Comparison of ENCODE assay signal across 32 mouse cellular contexts in the genomic region with DNA sequence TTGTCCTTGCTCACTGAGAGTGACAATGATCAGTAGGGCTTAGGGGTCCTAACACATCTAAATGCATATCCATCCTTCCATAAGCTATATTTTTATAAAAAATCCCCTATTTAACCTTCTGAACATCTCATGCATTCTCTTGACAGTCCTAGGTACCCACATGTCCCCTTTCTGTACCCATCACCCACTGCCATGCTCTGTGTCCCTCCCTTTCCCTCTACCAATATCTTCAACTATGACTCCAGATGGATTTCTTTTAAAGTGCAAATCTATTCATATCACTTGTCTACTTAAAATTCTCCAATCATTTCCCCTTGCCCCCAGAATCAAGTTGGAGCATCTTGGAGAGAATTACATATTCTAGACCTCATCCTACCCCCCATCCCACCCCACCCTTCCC.
"Had no signal": no experiment of that assay in that cellular context is flagged by ENCODE, and none has a peak within 500 bp of the region (broad histone marks: within the 10 kb centered on the region; RNA-seq: fewer than 3 reads in every experiment).

No protein-coding gene starts in this region.

- H3K4me3 ChIP-seq: heart, embryonic 15.5 days; hindbrain, embryonic 10.5 days; hindbrain, embryonic 12.5 days; hindbrain, embryonic 13.5 days; hindbrain, embryonic 15.5 days; intestine, embryonic 15.5 days; kidney, embryonic 15.5 days; layer of hippocampus, adult 2 months; left cerebral cortex, adult 2 months had no signal

- H3K4me2 ChIP-seq: heart, embryonic 15.5 days; hindbrain, embryonic 12.5 days; hindbrain, embryonic 13.5 days; hindbrain, embryonic 14.5 days; hindbrain, embryonic 15.5 days; intestine, embryonic 15.5 days; kidney, embryonic 15.5 days had no signal

- H3K4me1 ChIP-seq: heart, embryonic 15.5 days; hindbrain, embryonic 10.5 days; hindbrain, embryonic 12.5 days; hindbrain, embryonic 13.5 days; intestine, embryonic 15.5 days; kidney, embryonic 15.5 days had no signal

- H3K9ac ChIP-seq: heart, embryonic 15.5 days; hindbrain, embryonic 12.5 days; hindbrain, embryonic 13.5 days; hindbrain, embryonic 14.5 days; hindbrain, embryonic 15.5 days; intestine, embryonic 15.5 days; kidney, embryonic 15.5 days had no signal

- H3K27ac ChIP-seq: heart, embryonic 15.5 days; hindbrain, embryonic 10.5 days; hindbrain, embryonic 12.5 days; hindbrain, embryonic 13.5 days; hindbrain, embryonic 14.5 days; hindbrain, embryonic 15.5 days; hindbrain, postnatal 0 days; intestine, embryonic 15.5 days; kidney, embryonic 15.5 days; kidney, postnatal 0 days; layer of hippocampus, adult 2 months; left cerebral cortex, adult 2 months had no signal

- H3K36me3 ChIP-seq: heart, embryonic 15.5 days; hindbrain, embryonic 10.5 days; hindbrain, embryonic 12.5 days; hindbrain, embryonic 13.5 days; hindbrain, embryonic 15.5 days; intestine, embryonic 15.5 days; kidney, embryonic 15.5 days had no signal

- H3K9me3 ChIP-seq: heart, embryonic 15.5 days; hindbrain, embryonic 10.5 days; hindbrain, embryonic 12.5 days; hindbrain, embryonic 13.5 days; hindbrain, embryonic 15.5 days; intestine, embryonic 15.5 days; kidney, embryonic 15.5 days had no signal

- ATAC-seq: hindbrain, embryonic 16.5 days; hindbrain, postnatal 0 days; inflammation-experienced regulatory T-cells, adult 6 months; intestine, embryonic 15.5 days; intestine, embryonic 16.5 days; intestine, postnatal 0 days had no signal

- DNase-seq: heart, postnatal 10 days; heart, postnatal 14 days; heart, postnatal 36 days; heart, postnatal 4 days; kidney, adult 11 months; kidney, adult 18-20 months; kidney, adult 2 months; kidney, adult 8-10 months; kidney, adult 9 months; kidney, postnatal 10 days; kidney, postnatal 14 days; kidney, postnatal 25 days; kidney, postnatal 36 days; kidney, postnatal 4 days; layer of hippocampus, adult 9-11 months; layer of hippocampus, postnatal 36 days had no signal

- H3K27me3 ChIP-seq: heart, embryonic 15.5 days; hindbrain, embryonic 12.5 days; hindbrain, embryonic 13.5 days; hindbrain, embryonic 15.5 days; intestine, embryonic 15.5 days; kidney, embryonic 15.5 days had no signal
